Mouse (Mus musculus): Measurements from ENCODE around the gene Ptprf. TPM values are rescaled to one million over a fixed set of nuclear protein-coding genes. Genes with fewer than 3 reads are reported as not detected.
A peak's percentile ranks its signal among the peaks of the same experiment; 100 is the strongest.

Gene Ptprf
- polyA plus RNA-seq, 1 experiment from 2014 or later, result 29.1 TPM

- H3K4me1 ChIP-seq (replicated peaks; ENCODE audit: control insufficient read depth, insufficient read depth, low read length), result peaks cover 4% of the 10 kb centered on the region
- WGBS, result 92% methylated on average over 6 of the region's 6 CpGs
Observed at GRCm38 (mm10) chr4:118238666-118239065, 52.5 kb downstream of the Ptprf start.

GRCm38 (mm10) chr4:118236871-118237270, 54.3 kb downstream of the Ptprf start:
- WGBS, result 87% methylated on average over 9 of the region's 9 CpGs
- no peak for ATAC-seq (replicated peaks; ENCODE audit: low FRiP score)
- no peak overlapping the region for H3K4me2 ChIP-seq

More at GRCm38 (mm10) chr4:118238666-118239065, 52.5 kb downstream of the Ptprf start:
- DNase-seq (ENCODE audit: low spot score) (no peak), ATAC-seq (replicated peaks; ENCODE audit: low FRiP score) (no peak)
- Histone ChIP-seq H3K27me3 (replicated peaks; ENCODE audit: control insufficient read depth, insufficient read depth, low read length) (no peaks in the 10 kb centered on the region), H3K9me3 (ENCODE audit: control insufficient read depth, low read length) (no peaks in the 10 kb centered on the region), H3K4me3 (ENCODE audit: low read depth, low read length) (no peak overlapping the region), H3K27ac (ENCODE audit: low read depth, low read length) (no peak overlapping the region), H3K4me2 (no peak overlapping the region), H3K36me3 (ENCODE audit: control insufficient read depth, insufficient read depth, low read length) (peaks cover 9% of the 10 kb centered on the region; the same call in 1 of the 2 replicates), H3K9ac (ENCODE audit: low read depth, low read length) (no peak overlapping the region)

GRCm38 (mm10) chr4:118234711-118235388, 56.4 kb downstream of the Ptprf start:
- H3K4me2 ChIP-seq, result no peak overlapping the region
- ATAC-seq (replicated peaks; ENCODE audit: low FRiP score) (no peak), DNase-seq (ENCODE audit: low spot score) (no peak)
- 75% methylated on average over 11 of the region's 11 CpGs for WGBS
- H3K27ac ChIP-seq (ENCODE audit: low read depth, low read length), result no peak overlapping the region
- H3K9me3 ChIP-seq (ENCODE audit: control insufficient read depth, low read length), result no peaks in the 10 kb centered on the region
- H3K4me1 ChIP-seq (replicated peaks; ENCODE audit: control insufficient read depth, insufficient read depth, low read length), result peaks cover 4% of the 10 kb centered on the region
- no peak overlapping the region for H3K9ac ChIP-seq (ENCODE audit: low read depth, low read length)
- H3K27me3 ChIP-seq (replicated peaks; ENCODE audit: control insufficient read depth, insufficient read depth, low read length), result no peaks in the 10 kb centered on the region
- peaks cover 14% of the 10 kb centered on the region for H3K36me3 ChIP-seq (ENCODE audit: control insufficient read depth, insufficient read depth, low read length)
- H3K4me3 ChIP-seq (ENCODE audit: low read depth, low read length), result no peak overlapping the region

More at GRCm38 (mm10) chr4:118236871-118237270, 54.3 kb downstream of the Ptprf start:
- no peak for DNase-seq (ENCODE audit: low spot score)
- Histone ChIP-seq H3K36me3 (ENCODE audit: control insufficient read depth, insufficient read depth, low read length) (peaks cover 9% of the 10 kb centered on the region; the same call in 1 of the 2 replicates), H3K27ac (ENCODE audit: low read depth, low read length) (no peak overlapping the region), H3K4me1 (replicated peaks; ENCODE audit: control insufficient read depth, insufficient read depth, low read length) (peaks cover 4% of the 10 kb centered on the region), H3K4me3 (ENCODE audit: low read depth, low read length) (no peak overlapping the region), H3K27me3 (replicated peaks; ENCODE audit: control insufficient read depth, insufficient read depth, low read length) (no peaks in the 10 kb centered on the region), H3K9ac (ENCODE audit: low read depth, low read length) (no peak overlapping the region), H3K9me3 (ENCODE audit: control insufficient read depth, low read length) (no peaks in the 10 kb centered on the region)

- WGBS, result 75% methylated on average over 2 of the region's 2 CpGs
- Histone ChIP-seq H3K4me2 (no peak overlapping the region), H3K4me1 (replicated peaks; ENCODE audit: control insufficient read depth, insufficient read depth, low read length) (peaks cover 4% of the 10 kb centered on the region), H3K27ac (ENCODE audit: low read depth, low read length) (no peak overlapping the region), H3K36me3 (ENCODE audit: control insufficient read depth, insufficient read depth, low read length) (peaks cover 14% of the 10 kb centered on the region), H3K9me3 (ENCODE audit: control insufficient read depth, low read length) (no peaks in the 10 kb centered on the region), H3K9ac (ENCODE audit: low read depth, low read length) (no peak overlapping the region), H3K27me3 (replicated peaks; ENCODE audit: control insufficient read depth, insufficient read depth, low read length) (no peaks in the 10 kb centered on the region), H3K4me3 (ENCODE audit: low read depth, low read length) (no peak overlapping the region)
- DNase-seq (ENCODE audit: low spot score) (no peak), ATAC-seq (replicated peaks; ENCODE audit: low FRiP score) (no peak)
Observed at GRCm38 (mm10) chr4:118233886-118234285, 57.3 kb downstream of the Ptprf start.

GRCm38 (mm10) chr4:118231861-118232260, 59.3 kb downstream of the Ptprf start:
- ATAC-seq (replicated peaks; ENCODE audit: low FRiP score) (no peak), DNase-seq (ENCODE audit: low spot score) (no peak)
- no peak overlapping the region for H3K27ac ChIP-seq (ENCODE audit: low read depth, low read length)
- H3K4me1 ChIP-seq (replicated peaks; ENCODE audit: control insufficient read depth, insufficient read depth, low read length), result peaks cover 4% of the 10 kb centered on the region
- 85% methylated on average over 6 of the region's 6 CpGs for WGBS
- H3K36me3 ChIP-seq (ENCODE audit: control insufficient read depth, insufficient read depth, low read length), result peaks cover 14% of the 10 kb centered on the region
- H3K4me2 ChIP-seq, result no peak overlapping the region
- H3K27me3 ChIP-seq (replicated peaks; ENCODE audit: control insufficient read depth, insufficient read depth, low read length), result no peaks in the 10 kb centered on the region
- H3K4me3 ChIP-seq (ENCODE audit: low read depth, low read length), result no peak overlapping the region
- H3K9ac ChIP-seq (ENCODE audit: low read depth, low read length), result no peak overlapping the region
- no peaks in the 10 kb centered on the region for H3K9me3 ChIP-seq (ENCODE audit: control insufficient read depth, low read length)

GRCm38 (mm10) chr4:118229035-118229770, 62.0 kb downstream of the Ptprf start:
- DNase-seq (ENCODE audit: low spot score) (no peak), ATAC-seq (replicated peaks; ENCODE audit: low FRiP score) (no peak)
- Histone ChIP-seq H3K4me3 (ENCODE audit: low read depth, low read length) (no peak overlapping the region), H3K4me1 (replicated peaks; ENCODE audit: control insufficient read depth, insufficient read depth, low read length) (no peaks in the 10 kb centered on the region; the same call in 1 of the 2 replicates), H3K36me3 (ENCODE audit: control insufficient read depth, insufficient read depth, low read length) (peaks cover 22% of the 10 kb centered on the region), H3K27me3 (replicated peaks; ENCODE audit: control insufficient read depth, insufficient read depth, low read length) (no peaks in the 10 kb centered on the region), H3K27ac (ENCODE audit: low read depth, low read length) (no peak overlapping the region), H3K9me3 (ENCODE audit: control insufficient read depth, low read length) (no peaks in the 10 kb centered on the region), H3K4me2 (no peak overlapping the region), H3K9ac (ENCODE audit: low read depth, low read length) (no peak overlapping the region)
- 76% methylated on average over 6 of the region's 6 CpGs for WGBS

- no peak for DNase-seq (ENCODE audit: low spot score)
Observed at GRCm38 (mm10) chr4:118227398-118227797, 63.8 kb downstream of the Ptprf start.

GRCm38 (mm10) chr4:118221261-118221660, 69.9 kb downstream of the Ptprf start:
- DNase-seq (ENCODE audit: low spot score) (no peak), ATAC-seq (replicated peaks; ENCODE audit: low FRiP score) (peak; percentile 73)
- no peaks in the 10 kb centered on the region for H3K4me1 ChIP-seq (replicated peaks; ENCODE audit: control insufficient read depth, insufficient read depth, low read length)
- no peaks in the 10 kb centered on the region for H3K27me3 ChIP-seq (replicated peaks; ENCODE audit: control insufficient read depth, insufficient read depth, low read length)
- no peak overlapping the region for H3K4me2 ChIP-seq
- H3K4me3 ChIP-seq (ENCODE audit: low read depth, low read length), result no peak overlapping the region
- no peak overlapping the region for H3K27ac ChIP-seq (ENCODE audit: low read depth, low read length)
- peaks cover 25% of the 10 kb centered on the region for H3K36me3 ChIP-seq (ENCODE audit: control insufficient read depth, insufficient read depth, low read length)
- no peaks in the 10 kb centered on the region for H3K9me3 ChIP-seq (ENCODE audit: control insufficient read depth, low read length)
- H3K9ac ChIP-seq (ENCODE audit: low read depth, low read length), result no peak overlapping the region
- 60% methylated on average over 7 of the region's 7 CpGs for WGBS

More at GRCm38 (mm10) chr4:118227398-118227797, 63.8 kb downstream of the Ptprf start:
- Histone ChIP-seq H3K4me2 (no peak overlapping the region), H3K9ac (ENCODE audit: low read depth, low read length) (no peak overlapping the region), H3K9me3 (ENCODE audit: control insufficient read depth, low read length) (no peaks in the 10 kb centered on the region), H3K4me3 (ENCODE audit: low read depth, low read length) (no peak overlapping the region), H3K27ac (ENCODE audit: low read depth, low read length) (no peak overlapping the region), H3K36me3 (ENCODE audit: control insufficient read depth, insufficient read depth, low read length) (peaks cover 30% of the 10 kb centered on the region), H3K4me1 (replicated peaks; ENCODE audit: control insufficient read depth, insufficient read depth, low read length) (no peaks in the 10 kb centered on the region), H3K27me3 (replicated peaks; ENCODE audit: control insufficient read depth, insufficient read depth, low read length) (no peaks in the 10 kb centered on the region)
- 82% methylated on average over 12 of the region's 12 CpGs for WGBS
- ATAC-seq (replicated peaks; ENCODE audit: low FRiP score), result peak; percentile 30; the same call in 1 of the 2 replicates

Data from liver, embryonic 11.5 days (tissue).